Mouse (Mus musculus): ENCODE data around the gene Tamm41. TPM values are rescaled to one million over a fixed set of nuclear protein-coding genes. Genes with fewer than 3 reads are reported as not detected.

Tamm41 gene
- total and polyA plus RNA-seq, 2 experiments from 2014 or later, result 23.9 to 30.5 TPM

DNA sequence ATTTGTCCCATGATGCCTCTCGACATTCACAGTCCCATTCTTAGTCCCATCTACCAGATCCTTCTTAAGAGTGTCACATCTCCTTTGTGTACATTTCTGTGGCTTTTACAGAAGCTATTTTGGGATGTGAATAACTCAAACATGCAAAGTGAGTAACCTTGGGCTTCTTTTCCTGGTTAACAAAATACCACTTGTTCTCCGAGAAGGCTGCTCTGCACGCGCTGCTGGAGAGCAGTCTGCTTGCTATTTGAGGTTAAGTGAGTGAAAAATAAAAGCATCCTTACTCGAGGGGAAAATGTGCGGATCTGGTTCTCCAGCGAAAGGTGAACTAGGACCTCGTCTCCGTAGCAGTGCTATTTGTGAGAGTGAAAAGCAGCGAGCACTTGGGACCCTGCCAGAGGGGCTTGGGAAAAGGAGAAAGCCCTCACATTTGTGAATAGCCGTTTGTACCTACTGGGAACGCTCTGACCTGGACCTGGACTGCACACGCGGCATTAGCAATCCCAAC, 10.1 kb downstream of the Tamm41 start:
- WGBS, result 85% methylated on average over 14 of the region's 14 CpGs
- DNase-seq (ENCODE audit: low spot score), result no peak
- Histone ChIP-seq H3K9ac (replicated peaks; ENCODE audit: low read depth, low read length) (no peak overlapping the region), H3K4me1 (ENCODE audit: control insufficient read depth, insufficient read depth) (no peaks in the 10 kb centered on the region), H3K9me3 (replicated peaks; ENCODE audit: control insufficient read depth, low read length) (no peaks in the 10 kb centered on the region), H3K4me2 (ENCODE audit: low read depth, low read length) (no peak overlapping the region), H3K4me3 (ENCODE audit: low read depth, low read length) (no peak overlapping the region), H3K36me3 (replicated peaks; ENCODE audit: control insufficient read depth, insufficient read depth, low read length) (peaks cover 42% of the 10 kb centered on the region), H3K27me3 (ENCODE audit: control insufficient read depth, insufficient read depth, low read length) (no peaks in the 10 kb centered on the region), H3K27ac (ENCODE audit: low read depth) (no peak overlapping the region)
- TF ChIP-seq CTCF (IDR thresholded peaks at IDR 0.05; ENCODE audit: low read depth) (no peak), EP300 (IDR thresholded peaks at IDR 0.05; ENCODE audit: low read depth) (no peak)
- no peak for ATAC-seq (ENCODE audit: insufficient read depth, low read depth)

DNA sequence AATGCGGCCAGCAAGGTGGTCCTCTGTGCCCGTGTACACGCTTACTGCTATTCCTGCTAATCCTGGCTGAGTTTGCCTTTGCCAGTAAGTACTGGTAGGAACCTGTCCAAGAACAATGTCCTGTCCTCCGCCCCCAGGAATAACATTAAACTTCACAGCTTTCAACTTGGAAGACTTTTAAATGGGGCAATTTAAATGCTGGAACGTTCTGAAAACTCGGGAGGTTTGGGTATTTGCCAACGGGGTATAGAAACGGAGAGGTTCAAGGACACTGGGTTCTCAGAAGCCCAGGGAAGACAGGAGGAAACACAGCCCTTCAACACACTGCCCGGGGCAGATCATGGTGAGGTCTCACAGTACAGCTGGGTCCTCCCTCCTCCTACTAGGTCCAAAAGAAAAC, 14.8 kb downstream of the Tamm41 start:
- no peaks in the 10 kb centered on the region for H3K27me3 ChIP-seq (ENCODE audit: control insufficient read depth, insufficient read depth, low read length)
- H3K9ac ChIP-seq (replicated peaks; ENCODE audit: low read depth, low read length), result no peak overlapping the region
- H3K4me2 ChIP-seq (ENCODE audit: low read depth, low read length), result no peak overlapping the region
- ATAC-seq (ENCODE audit: insufficient read depth, low read depth), result no peak
- DNase-seq (ENCODE audit: low spot score), result no peak
- 88% methylated on average over 9 of the region's 9 CpGs for WGBS
- H3K4me3 ChIP-seq (ENCODE audit: low read depth, low read length), result no peak overlapping the region
- no peak overlapping the region for H3K27ac ChIP-seq (ENCODE audit: low read depth)
- peaks cover 28% of the 10 kb centered on the region; the same call in 1 of the 2 replicates for H3K36me3 ChIP-seq (replicated peaks; ENCODE audit: control insufficient read depth, insufficient read depth, low read length)
- TF ChIP-seq EP300 (IDR thresholded peaks at IDR 0.05; ENCODE audit: low read depth), result no peak
- TF ChIP-seq CTCF (IDR thresholded peaks at IDR 0.05; ENCODE audit: low read depth), result no peak
- H3K4me1 ChIP-seq (ENCODE audit: control insufficient read depth, insufficient read depth), result no peaks in the 10 kb centered on the region
- no peaks in the 10 kb centered on the region for H3K9me3 ChIP-seq (replicated peaks; ENCODE audit: control insufficient read depth, low read length)

DNA sequence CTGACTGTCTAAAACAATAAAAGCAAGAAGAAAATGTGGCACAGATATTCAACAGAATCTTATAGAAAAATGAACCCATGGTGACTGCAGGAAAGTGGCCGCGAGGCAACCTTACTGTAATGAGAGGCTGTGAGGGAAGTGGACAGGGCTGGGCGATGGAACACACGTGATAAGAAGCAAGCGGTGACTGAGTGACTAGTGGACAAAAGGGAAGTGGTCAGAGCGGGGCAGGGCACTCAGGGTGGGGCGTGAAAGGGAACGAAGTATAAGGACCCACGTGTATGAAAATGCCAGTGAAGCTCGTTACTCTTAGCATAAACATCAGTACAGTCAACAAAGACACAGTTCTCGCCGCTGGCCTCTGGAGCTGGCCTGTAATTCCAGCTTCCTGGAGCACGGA, 22.2 kb downstream of the Tamm41 start:
- WGBS, result 82% methylated on average over 13 of the region's 13 CpGs
- no peak overlapping the region for H3K9ac ChIP-seq (replicated peaks; ENCODE audit: low read depth, low read length)
- no peak overlapping the region for H3K27ac ChIP-seq (ENCODE audit: low read depth)
- DNase-seq (ENCODE audit: low spot score) (no peak), ATAC-seq (ENCODE audit: insufficient read depth, low read depth) (no peak)
- no peaks in the 10 kb centered on the region for H3K9me3 ChIP-seq (replicated peaks; ENCODE audit: control insufficient read depth, low read length)
- no peak overlapping the region for H3K4me3 ChIP-seq (ENCODE audit: low read depth, low read length)
- no peak overlapping the region for H3K4me2 ChIP-seq (ENCODE audit: low read depth, low read length)
- no peaks in the 10 kb centered on the region for H3K4me1 ChIP-seq (ENCODE audit: control insufficient read depth, insufficient read depth)
- H3K27me3 ChIP-seq (ENCODE audit: control insufficient read depth, insufficient read depth, low read length), result no peaks in the 10 kb centered on the region
- TF ChIP-seq CTCF (IDR thresholded peaks at IDR 0.05; ENCODE audit: low read depth) (no peak), EP300 (IDR thresholded peaks at IDR 0.05; ENCODE audit: low read depth) (no peak)
- peaks cover 39% of the 10 kb centered on the region for H3K36me3 ChIP-seq (replicated peaks; ENCODE audit: control insufficient read depth, insufficient read depth, low read length)

DNA sequence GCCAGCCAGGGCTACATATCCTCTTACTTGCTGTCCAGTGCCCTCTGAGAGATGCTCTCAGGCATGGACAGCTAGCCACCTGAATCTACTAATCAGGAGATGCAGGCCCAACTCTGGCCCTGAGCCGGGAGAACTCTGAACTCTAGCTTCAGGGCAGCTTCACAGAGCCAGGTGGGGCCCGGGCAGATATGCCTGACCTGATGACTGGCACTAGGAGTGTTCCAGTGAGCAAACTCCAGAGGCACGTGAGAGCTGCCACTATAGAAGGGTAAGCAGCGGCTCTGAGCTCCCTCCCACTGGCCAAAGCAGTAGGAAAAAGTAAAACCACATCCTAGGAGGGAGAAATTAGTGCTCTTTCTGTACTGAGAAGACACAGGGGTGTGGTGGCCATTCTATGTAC, 24.1 kb downstream of the Tamm41 start:
- Histone ChIP-seq H3K4me3 (ENCODE audit: low read depth, low read length) (no peak overlapping the region), H3K36me3 (replicated peaks; ENCODE audit: control insufficient read depth, insufficient read depth, low read length) (peaks cover 42% of the 10 kb centered on the region), H3K27me3 (ENCODE audit: control insufficient read depth, insufficient read depth, low read length) (no peaks in the 10 kb centered on the region), H3K4me1 (ENCODE audit: control insufficient read depth, insufficient read depth) (no peaks in the 10 kb centered on the region), H3K9ac (replicated peaks; ENCODE audit: low read depth, low read length) (no peak overlapping the region), H3K9me3 (replicated peaks; ENCODE audit: control insufficient read depth, low read length) (no peaks in the 10 kb centered on the region), H3K27ac (ENCODE audit: low read depth) (no peak overlapping the region), H3K4me2 (ENCODE audit: low read depth, low read length) (no peak overlapping the region)
- DNase-seq (ENCODE audit: low spot score), result no peak
- no peak for ATAC-seq (ENCODE audit: insufficient read depth, low read depth)
- TF ChIP-seq CTCF (IDR thresholded peaks at IDR 0.05; ENCODE audit: low read depth) (no peak), EP300 (IDR thresholded peaks at IDR 0.05; ENCODE audit: low read depth) (no peak)
- WGBS, result 87% methylated on average over 4 of the region's 4 CpGs

DNA sequence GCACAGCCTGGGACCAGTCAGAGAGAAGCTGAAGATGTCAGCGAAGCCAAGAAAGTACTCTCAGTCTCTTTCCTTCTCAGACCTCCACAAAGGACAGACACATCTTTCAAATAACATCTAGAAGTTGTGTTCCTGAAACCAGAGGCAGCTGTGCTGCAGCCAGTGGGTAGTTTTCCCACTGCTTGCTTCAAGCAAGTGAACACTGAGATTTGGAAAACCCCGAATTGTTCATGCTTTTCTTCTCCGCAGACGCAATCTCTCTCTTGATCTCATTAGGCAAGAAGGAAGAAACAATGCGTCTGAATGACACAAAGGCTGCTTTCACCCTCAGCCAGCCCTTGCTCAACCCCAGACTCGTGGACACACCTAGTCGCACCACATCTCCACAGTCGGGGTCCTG, 25.9 kb downstream of the Tamm41 start:
- WGBS, result 81% methylated on average over 8 of the region's 8 CpGs
- Histone ChIP-seq H3K27me3 (ENCODE audit: control insufficient read depth, insufficient read depth, low read length) (no peaks in the 10 kb centered on the region), H3K36me3 (replicated peaks; ENCODE audit: control insufficient read depth, insufficient read depth, low read length) (peaks cover 39% of the 10 kb centered on the region), H3K9me3 (replicated peaks; ENCODE audit: control insufficient read depth, low read length) (no peaks in the 10 kb centered on the region), H3K4me2 (ENCODE audit: low read depth, low read length) (no peak overlapping the region), H3K4me1 (ENCODE audit: control insufficient read depth, insufficient read depth) (no peaks in the 10 kb centered on the region), H3K9ac (replicated peaks; ENCODE audit: low read depth, low read length) (no peak overlapping the region), H3K27ac (ENCODE audit: low read depth) (no peak overlapping the region), H3K4me3 (ENCODE audit: low read depth, low read length) (no peak overlapping the region)
- no peak for TF ChIP-seq EP300 (IDR thresholded peaks at IDR 0.05; ENCODE audit: low read depth)
- no peak for TF ChIP-seq CTCF (IDR thresholded peaks at IDR 0.05; ENCODE audit: low read depth)
- no peak for ATAC-seq (ENCODE audit: insufficient read depth, low read depth)
- no peak for DNase-seq (ENCODE audit: low spot score)

DNA sequence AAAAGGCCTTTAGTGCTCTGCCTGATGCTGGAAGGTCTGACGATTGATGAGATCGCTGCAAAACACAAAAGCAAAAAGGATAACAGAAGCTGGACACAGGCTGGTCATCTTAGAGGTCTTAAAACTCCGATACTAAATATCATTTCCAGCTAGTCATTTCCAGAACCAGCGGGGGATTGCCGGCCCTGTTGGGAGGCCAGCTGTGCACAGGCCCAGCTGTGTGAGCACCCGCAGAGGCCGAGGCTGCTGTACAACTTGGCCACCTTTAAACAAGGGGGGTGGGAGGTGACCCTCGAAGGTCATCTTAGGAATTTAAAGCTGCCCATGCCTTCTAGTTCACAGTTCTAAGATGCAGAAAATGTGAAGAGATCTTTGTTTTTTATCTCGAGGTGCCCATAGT, 26.9 kb downstream of the Tamm41 start:
- ATAC-seq (ENCODE audit: insufficient read depth, low read depth) (no peak), DNase-seq (ENCODE audit: low spot score) (no peak)
- Histone ChIP-seq H3K9ac (replicated peaks; ENCODE audit: low read depth, low read length) (no peak overlapping the region), H3K4me2 (ENCODE audit: low read depth, low read length) (no peak overlapping the region), H3K9me3 (replicated peaks; ENCODE audit: control insufficient read depth, low read length) (no peaks in the 10 kb centered on the region), H3K27me3 (ENCODE audit: control insufficient read depth, insufficient read depth, low read length) (no peaks in the 10 kb centered on the region), H3K27ac (ENCODE audit: low read depth) (no peak overlapping the region), H3K4me1 (ENCODE audit: control insufficient read depth, insufficient read depth) (no peaks in the 10 kb centered on the region), H3K36me3 (replicated peaks; ENCODE audit: control insufficient read depth, insufficient read depth, low read length) (peaks cover 31% of the 10 kb centered on the region), H3K4me3 (ENCODE audit: low read depth, low read length) (no peak overlapping the region)
- TF ChIP-seq CTCF (IDR thresholded peaks at IDR 0.05; ENCODE audit: low read depth) (no peak), EP300 (IDR thresholded peaks at IDR 0.05; ENCODE audit: low read depth) (no peak)
- WGBS, result 79% methylated on average over 9 of the region's 9 CpGs
